Mouse (Mus musculus): ENCODE measurements around the gene Tmem25.

GRCm38 (mm10) chr9:44772392-44772749 lies 26.7 kb downstream of the Tmem25 start:
- no peak for TF ChIP-seq CTCF (IDR thresholded peaks at IDR 0.05 in 2 of 3, conservative IDR thresholded peaks at IDR 0.05 in 1 of 3; ENCODE audit: control insufficient read depth in 1 of 3, insufficient read depth in 1 of 3, low read depth in 2 of 3, low read length in 3 of 3, poor library complexity in 1 of 3, severe bottlenecking in 1 of 3)
- TF ChIP-seq MEF2A (IDR thresholded peaks at IDR 0.05; ENCODE audit: extremely low read depth, insufficient replicate concordance, low read depth, low read length, poor library complexity, severe bottlenecking): no peak
- TF ChIP-seq MAFK (IDR thresholded peaks at IDR 0.05; ENCODE audit: borderline replicate concordance, low read depth, low read length): no peak
- TF ChIP-seq ETS1 (IDR thresholded peaks at IDR 0.05; ENCODE audit: low read depth, low read length): no peak

Data from MEL (cell line).